Mouse (Mus musculus) embryo, embryonic 11 days (tissue): Measurements from ENCODE around the gene Fetub.

Experiments used
- DNase-seq: peaks from one replicate; pipeline ENCODE4 v3.0.0-alpha.2; 2015

Fetub gene

DNA sequence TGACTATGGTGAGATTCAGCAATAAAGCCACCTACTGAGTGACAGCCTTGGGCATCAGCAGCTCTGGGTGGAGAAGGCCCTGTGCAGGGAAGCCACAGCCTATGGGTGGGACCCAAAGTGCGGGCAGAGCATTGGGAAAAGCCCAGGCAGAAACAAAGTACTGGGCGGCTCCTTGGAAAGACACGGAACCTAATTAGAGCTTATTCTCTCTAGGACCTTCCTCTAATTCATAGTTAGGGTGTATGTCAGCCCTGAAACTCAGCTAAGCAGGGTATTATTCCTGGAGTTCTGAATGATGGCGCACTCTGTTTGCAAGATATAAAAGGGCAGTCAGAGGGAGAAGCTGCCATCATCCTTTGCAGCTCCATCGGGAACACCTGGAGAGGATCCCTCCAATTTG, at the start of gene Fetub:
TSS of gene Fetub (plus strand) at position 301 of the 400 bp plus-strand sequence.
- DNase-seq = no peak

GRCm38 (mm10) chr16:22872397-22872796, 45.7 kb upstream of the Fetub start:
- no peak for DNase-seq

- DNase-seq = no peak
Measured at GRCm38 (mm10) chr16:22873369-22873768, 44.8 kb upstream of the Fetub start.

- peak; percentile 50 for DNase-seq
Measured at GRCm38 (mm10) chr16:22876218-22877043, 41.7 kb upstream of the Fetub start.

DNA sequence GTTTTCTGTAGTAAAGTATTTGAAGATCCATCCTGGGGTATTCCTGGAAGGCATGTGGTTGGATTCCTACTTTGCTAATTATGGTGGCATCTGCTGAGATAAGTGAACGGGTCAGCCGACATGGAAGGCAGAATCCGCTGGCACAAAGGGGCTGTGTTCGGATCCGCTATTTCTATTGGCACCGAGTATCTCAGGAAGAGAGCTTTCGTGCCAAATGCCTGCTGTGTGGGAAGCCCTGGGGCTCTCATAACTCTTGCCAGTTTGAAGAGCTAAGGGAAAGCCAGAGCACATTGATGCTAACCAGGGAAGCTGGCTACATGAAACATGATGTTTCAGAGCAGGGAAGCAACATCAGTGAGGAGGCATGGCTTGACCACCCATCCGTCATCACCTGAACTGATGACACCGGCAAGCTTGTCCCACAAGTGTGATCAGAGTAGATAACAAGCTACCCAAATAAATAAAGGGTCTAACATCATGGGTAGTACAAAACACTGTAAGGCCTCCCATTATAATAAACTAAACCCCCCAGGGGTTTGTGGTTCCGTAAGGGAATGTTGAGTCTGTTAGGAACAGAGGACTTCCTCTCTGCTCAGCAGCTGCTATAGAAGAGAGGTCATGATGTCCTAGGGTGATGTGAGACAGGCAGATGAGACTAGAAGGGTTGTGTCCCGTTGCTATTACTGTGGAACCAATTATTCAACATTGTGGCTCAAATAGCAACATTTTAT, 40.3 kb upstream of the Fetub start:
- no peak for DNase-seq

DNA sequence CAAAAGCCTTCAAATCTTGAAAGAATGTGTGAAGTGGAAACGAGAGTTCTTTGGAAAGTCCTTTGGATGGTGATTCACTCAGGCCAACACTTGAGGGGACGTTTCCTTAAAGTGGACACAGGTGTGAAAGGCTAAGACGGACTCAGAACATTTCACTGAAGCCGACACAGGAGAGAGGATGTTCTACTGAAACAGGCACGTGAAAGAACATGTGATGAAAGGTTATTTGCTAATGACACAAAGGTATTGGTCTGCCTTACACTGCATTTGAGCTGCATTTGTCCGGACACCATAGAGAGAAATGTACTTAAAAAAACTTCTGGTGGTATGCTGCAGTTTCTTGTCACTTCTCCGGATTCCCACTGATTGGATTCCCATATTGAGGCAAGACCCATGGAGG, 39.4 kb upstream of the Fetub start:
- DNase-seq = no peak

DNA sequence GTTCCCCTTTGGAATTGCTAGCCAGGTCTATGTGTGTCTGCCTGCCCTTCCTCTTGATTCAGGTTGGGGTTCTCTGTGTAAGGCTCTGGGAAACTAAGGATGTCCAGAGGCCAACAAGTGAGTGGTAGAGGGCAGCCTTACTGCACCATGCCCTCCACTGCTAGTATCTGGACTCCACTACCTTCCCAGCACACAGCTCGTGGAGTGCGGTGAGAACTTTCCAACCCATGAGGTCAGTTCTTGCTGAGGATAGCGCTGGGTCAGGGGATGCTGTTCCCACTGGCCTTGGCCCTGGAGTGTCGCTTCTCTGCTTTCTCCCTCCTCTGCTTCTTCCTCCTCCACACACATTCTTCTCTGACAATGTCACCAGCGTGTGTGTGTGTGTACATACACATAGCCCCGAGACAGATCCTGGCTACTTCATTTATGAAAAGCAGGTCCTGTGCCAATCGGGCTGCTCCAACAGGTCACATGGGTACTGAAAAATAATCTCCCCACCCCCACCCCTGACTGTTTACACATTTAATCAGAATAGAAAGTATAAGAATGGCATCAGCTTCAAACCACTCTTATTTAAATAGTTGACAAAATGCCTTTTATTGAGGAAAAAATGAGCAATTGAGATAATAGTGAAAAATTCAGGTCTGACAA, 38.1 kb upstream of the Fetub start:
- no peak for DNase-seq

DNA sequence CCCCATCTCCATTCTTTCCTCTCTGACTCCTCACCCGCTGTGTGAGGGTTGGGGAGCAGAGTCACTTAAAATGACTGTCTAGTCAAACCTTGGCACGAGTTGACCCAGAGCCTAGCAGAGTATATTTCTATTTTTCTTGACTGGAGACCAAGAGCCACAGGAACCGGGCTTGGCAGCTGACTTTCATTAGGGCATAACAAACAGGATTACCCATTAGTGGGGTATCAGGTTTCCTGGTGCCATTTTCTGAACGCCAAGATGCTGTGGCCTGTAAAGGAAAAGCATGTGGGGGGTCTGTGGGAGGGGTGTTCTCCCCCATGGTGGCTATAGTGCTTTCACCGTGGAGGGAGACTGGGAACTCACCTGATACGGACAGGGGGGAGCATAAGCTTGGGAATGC, 37.2 kb upstream of the Fetub start:
- peak; percentile 68 for DNase-seq

- no peak for DNase-seq
Measured at GRCm38 (mm10) chr16:22881487-22881886, 36.6 kb upstream of the Fetub start.

GRCm38 (mm10) chr16:22883441-22883840, 34.7 kb upstream of the Fetub start:
- DNase-seq = no peak

DNA sequence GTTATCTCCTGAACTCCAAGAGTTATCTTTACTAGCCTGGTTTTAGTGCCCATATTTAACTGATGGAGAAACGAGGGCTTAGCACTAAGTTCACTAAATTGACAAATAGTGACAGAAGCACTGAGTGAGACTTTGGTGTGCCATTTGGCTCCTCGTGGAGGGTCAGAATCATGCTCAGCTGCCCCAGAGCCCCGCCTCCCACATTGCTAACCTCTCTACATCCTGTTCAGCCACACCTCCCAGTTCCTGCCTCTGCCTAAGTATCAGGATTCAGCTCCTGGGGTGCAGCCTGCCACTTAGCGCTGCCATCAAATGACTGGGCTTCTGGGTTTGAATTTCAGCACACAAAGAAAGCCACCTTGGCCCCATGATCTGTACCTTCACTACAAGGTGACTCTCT, 32.8 kb upstream of the Fetub start:
- DNase-seq = no peak

- no peak for DNase-seq
Measured at GRCm38 (mm10) chr16:22886726-22887125, 31.4 kb upstream of the Fetub start.

- DNase-seq = no peak
Measured at GRCm38 (mm10) chr16:22888835-22889234, 29.3 kb upstream of the Fetub start.

DNA sequence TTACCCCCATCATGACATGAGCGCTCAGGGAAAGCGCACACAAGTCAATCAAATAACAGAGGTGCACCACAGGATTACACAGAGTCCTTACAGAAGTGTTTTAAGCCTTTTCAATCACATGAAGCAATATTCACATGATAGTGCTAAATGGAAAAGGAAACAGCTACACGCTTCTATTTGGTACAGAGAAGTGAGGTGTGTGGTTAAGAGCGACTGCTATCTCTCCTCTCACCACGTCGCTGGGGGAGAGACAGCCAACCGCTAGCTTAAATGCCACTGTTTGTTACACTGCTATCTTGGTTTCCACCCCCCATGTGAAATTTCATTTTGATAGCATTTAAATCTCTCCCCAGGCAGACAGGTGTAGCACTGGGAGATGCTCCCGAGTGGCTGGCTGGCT, 28.4 kb upstream of the Fetub start:
- DNase-seq = no peak

DNA sequence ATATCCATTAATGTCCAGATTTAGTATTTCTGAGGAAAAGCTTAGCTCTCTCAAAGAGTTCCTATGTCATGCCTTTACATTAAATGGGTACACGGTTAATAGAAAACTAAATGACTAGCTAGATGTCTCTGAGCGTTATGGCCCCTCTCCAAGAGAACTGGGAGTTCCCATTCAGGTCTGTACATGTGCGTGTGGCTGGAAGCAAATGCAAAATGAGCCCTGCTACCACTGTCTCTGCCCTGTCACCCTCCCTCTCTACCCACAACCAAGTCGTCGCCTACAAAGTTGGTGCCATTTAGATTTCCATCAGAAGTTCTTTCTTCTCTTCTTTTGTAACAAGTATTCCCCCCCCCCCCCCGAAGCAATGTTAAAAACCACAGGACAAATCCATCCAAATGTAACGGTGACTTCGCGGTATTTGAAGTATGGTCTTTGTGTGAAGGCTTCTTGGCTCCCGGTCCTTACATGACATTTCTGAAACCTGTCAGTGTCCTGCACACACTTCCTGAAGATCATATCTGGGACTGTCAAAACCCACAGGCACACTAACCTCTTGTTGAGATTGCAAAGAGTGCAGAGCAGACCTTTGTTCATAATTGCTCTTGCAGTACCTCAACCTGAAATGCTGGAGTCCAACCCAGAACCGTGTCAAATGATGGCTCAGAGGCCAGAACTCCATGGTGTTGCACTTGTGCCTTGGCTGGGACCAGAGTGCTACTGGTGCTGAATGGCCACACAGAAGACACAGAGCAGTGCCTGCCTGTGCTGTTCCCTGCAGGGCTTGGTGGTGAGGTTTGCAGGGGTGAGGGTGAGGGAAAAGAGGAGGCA, 27.2 kb upstream of the Fetub start, which contains the start of gene Ahsg:
TSS of gene Ahsg (plus strand) at position 595 of the 828 bp plus-strand sequence.
- DNase-seq = no peak

DNA sequence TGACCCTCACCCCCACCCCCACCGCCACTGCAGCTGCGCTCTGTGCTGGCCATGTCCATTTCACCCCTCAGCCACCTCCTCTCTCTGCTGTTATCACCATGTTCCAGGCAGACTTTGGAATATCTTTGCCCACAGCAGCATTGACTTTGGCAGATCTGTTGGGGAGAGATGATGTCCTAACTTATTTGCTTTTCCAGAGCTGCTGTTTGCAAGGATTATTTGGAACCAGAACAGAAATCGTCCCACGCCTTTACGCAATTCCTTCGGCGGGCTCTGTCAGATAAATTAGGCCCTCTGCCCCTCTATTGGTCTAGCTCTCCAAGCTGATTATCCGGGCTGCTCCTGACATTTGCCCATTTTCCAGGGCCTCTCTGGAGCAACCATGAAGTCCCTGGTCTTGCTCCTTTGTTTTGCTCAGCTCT, 26.4 kb upstream of the Fetub start:
- DNase-seq = no peak

- no peak for DNase-seq
Measured at GRCm38 (mm10) chr16:22894095-22894494, 24.0 kb upstream of the Fetub start.

- no peak for DNase-seq
Measured at GRCm38 (mm10) chr16:22896618-22897017, 21.5 kb upstream of the Fetub start.

DNA sequence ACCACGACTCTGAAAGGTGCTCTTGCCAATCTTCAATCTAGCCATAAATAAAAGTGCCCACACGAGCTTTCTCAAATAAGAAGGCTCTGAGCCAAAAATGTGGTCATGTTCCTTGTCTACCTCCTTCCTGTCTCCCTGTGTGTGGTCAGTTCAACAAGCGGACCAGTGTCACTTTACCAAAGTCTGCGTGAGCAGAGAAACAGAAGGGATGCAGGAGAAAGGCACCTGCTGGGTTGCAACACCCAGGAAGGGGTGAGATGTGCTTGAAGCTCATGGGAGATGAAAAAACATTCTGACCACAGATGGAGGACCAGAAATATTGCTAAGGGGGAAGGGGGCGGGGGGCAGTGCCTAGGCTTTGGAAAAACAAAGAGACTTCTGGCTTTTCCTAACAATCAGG, 18.8 kb upstream of the Fetub start:
- DNase-seq = no peak

GRCm38 (mm10) chr16:22899866-22900570, 18.1 kb upstream of the Fetub start:
- no peak for DNase-seq

GRCm38 (mm10) chr16:22901326-22901725, 16.8 kb upstream of the Fetub start:
- DNase-seq = no peak

GRCm38 (mm10) chr16:22909290-22909689, 8.8 kb upstream of the Fetub start:
- DNase-seq = no peak
